Mouse (Mus musculus): ENCODE measurements around the gene B4galt2. TPM values are rescaled to one million over a fixed set of nuclear protein-coding genes. Genes with fewer than 3 reads are reported as not detected.
A peak's percentile ranks its signal among the peaks of the same experiment; 100 is the strongest.

Gene B4galt2
- total and polyA plus RNA-seq, 2 experiments from 2014 or later: 90.6 to 192 TPM

DNA sequence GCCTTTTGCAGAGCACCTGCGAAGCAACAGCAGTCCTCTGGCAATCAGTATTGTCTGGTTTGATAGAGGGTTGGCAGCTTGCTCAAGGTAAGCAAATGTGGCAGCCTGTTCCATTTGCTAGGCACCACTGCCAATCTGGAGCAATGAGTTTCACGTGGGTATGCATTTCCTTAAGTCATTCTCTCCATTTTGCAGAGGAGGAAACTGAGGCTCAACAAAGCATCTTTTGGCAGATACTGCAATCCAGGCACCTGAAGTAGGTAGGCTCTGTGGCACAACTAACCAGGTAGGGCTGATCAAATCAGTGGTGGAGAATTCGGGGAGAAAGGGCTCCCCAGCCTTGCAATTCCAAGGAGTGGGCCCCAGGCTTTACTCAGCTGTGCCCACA lies 48.8 kb downstream of the B4galt2 start, which contains the start of gene Slc6a9:
Gene Slc6a9 (plus strand): TSS at position 50 of the 388 bp plus-strand sequence.
- Histone ChIP-seq H3K9ac (peak within 1 kb of the TSS; percentile 91), H3K4me2 (ENCODE audit: low read depth) (peak within 1 kb of the TSS; percentile 91), H3K4me3 (ENCODE audit: low read depth, low read length) (peak within 1 kb of the TSS; percentile 76), H3K27me3 (ENCODE audit: insufficient read depth, low read length) (no peaks in the 10 kb centered on the region), H3K4me1 (ENCODE audit: insufficient read depth) (no peaks in the 10 kb centered on the region), H3K36me3 (ENCODE audit: insufficient read depth) (no peaks in the 10 kb centered on the region), H3K9me3 (ENCODE audit: low read length) (no peaks in the 10 kb centered on the region), H3K27ac (ENCODE audit: low read depth, low read length) (peak within 1 kb of the TSS; percentile 93)
- 23% methylated on average over 3 of the region's 3 CpGs for WGBS
- no peak for DNase-seq
- ATAC-seq: no peak
- TF ChIP-seq CTCF (IDR thresholded peaks at IDR 0.05; ENCODE audit: low read depth): no peak

DNA sequence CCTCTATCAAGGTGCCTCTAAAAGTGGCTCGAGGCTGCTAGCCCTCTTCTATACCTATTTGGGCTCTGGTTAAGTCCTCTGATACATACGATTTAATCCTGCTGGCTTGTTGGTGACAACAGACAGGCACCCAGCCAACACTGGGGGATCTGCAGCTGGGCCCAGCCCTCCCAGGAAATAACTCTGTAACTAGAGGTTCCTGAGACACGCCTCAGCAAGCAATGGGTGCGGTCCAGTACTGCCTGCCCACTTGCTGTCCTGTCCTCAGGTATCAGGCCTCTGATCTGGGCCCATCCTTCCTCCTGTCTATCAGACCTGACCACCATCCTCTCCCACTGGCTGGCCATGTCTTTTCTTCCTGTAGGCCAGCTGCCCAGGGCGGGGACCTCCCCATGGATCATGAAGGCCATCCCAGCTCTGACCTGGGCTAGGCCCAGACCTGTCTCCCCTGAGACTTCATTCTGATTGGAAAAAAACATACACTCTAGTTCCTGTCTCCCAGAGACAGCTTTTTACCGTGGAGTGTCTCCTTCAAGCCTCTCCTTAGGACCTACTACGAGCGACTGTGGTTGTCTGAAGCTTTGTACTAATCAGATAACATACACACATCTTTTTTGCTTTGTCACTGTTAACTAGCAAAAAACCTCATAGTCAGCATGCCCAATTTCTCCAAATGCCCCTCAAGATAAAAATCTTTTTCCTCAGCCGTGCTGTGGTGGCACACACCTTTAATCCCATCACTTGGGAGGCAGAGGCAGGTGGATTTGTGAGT lies 51.2 kb downstream of the B4galt2 start:
- no peak for ATAC-seq
- H3K36me3 ChIP-seq (ENCODE audit: insufficient read depth): no peaks in the 10 kb centered on the region
- WGBS: 81% methylated on average over 9 of the region's 9 CpGs

DNA sequence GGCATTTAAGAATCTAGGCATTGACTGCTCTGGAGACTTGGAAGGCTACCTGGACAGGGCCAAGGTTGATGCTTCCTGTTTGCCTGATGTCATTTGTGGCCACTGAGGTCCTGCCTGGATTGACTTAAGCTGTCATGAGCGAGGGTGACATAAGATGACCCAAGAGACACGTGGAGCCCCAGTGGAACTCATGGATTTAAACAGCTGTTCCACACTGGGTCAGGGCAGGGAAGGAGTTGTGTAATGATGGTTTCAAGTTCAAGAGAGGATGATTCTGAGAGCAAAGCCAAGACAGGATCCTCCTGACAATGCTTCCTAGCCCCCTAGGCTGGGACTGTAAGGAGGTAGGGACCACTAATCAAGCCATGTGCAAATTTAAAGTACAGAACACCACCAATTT lies 51.8 kb downstream of the B4galt2 start:
- Histone ChIP-seq H3K4me2 (ENCODE audit: low read depth) (no peak overlapping the region), H3K9ac (no peak overlapping the region), H3K27me3 (ENCODE audit: insufficient read depth, low read length) (no peaks in the 10 kb centered on the region), H3K9me3 (ENCODE audit: low read length) (no peaks in the 10 kb centered on the region), H3K27ac (ENCODE audit: low read depth, low read length) (no peak overlapping the region), H3K4me3 (ENCODE audit: low read depth, low read length) (no peak overlapping the region), H3K36me3 (ENCODE audit: insufficient read depth) (no peaks in the 10 kb centered on the region), H3K4me1 (ENCODE audit: insufficient read depth) (no peaks in the 10 kb centered on the region)
- no peak for TF ChIP-seq CTCF (IDR thresholded peaks at IDR 0.05; ENCODE audit: low read depth)
- 74% methylated on average over 2 of the region's 2 CpGs for whole genome bisulfite sequencing
- ATAC-seq (no peak), DNase-seq (no peak)

More for the DNA sequence above, 51.2 kb downstream of the B4galt2 start:
- no peaks in the 10 kb centered on the region for H3K27me3 ChIP-seq (ENCODE audit: insufficient read depth, low read length)
- no peaks in the 10 kb centered on the region for H3K4me1 ChIP-seq (ENCODE audit: insufficient read depth)
- no peak for DNase-seq
- H3K4me2 ChIP-seq (ENCODE audit: low read depth): no peak overlapping the region
- no peak overlapping the region for H3K4me3 ChIP-seq (ENCODE audit: low read depth, low read length)
- no peak for TF ChIP-seq CTCF (IDR thresholded peaks at IDR 0.05; ENCODE audit: low read depth)
- H3K9me3 ChIP-seq (ENCODE audit: low read length): no peaks in the 10 kb centered on the region
- H3K27ac ChIP-seq (ENCODE audit: low read depth, low read length): no peak overlapping the region
- no peak overlapping the region for H3K9ac ChIP-seq

DNA sequence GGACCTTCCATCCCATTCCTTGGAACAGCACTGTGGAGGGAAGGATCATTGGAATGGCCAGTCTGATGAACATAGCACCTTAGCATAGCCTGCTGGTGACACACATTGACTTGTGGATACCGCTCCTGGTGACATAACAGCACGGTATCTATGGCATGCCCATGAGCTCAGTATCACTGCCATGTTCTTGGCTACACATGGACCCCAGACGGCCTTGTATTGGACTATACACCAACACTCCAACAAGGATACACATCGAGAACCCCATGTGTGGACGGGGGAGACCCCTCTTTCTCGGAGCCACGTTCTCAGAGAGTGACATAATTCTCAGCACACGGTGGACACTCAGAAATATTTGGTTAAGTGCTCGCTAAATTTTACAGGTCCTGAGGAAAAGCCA lies 52.5 kb downstream of the B4galt2 start:
- no peak for ATAC-seq
- WGBS: 94% methylated on average over 9 of the region's 9 CpGs
- no peak for TF ChIP-seq CTCF (IDR thresholded peaks at IDR 0.05; ENCODE audit: low read depth)

DNA sequence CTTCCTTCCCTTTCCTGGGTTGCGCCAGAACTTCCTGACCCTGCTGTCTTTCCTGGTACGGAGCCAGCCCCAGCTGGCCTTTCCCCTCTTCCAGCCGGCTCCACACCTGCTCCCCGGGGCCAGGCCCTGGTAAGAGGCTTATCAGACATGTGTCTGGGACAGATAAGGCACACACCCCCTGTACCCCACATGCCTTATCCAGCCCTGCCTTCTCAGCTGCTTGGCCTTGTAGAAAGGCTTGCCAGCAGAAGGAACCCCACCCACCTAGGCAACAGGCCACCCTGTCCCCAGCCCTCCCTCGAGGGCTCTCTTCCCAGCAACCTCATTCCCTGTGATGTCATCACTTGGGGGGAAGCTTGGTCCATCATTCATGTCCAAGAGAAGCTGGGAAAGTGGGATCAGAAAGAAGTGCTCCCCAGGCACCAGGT lies 53.1 kb downstream of the B4galt2 start:
- WGBS: 8% methylated on average over 5 of the region's 5 CpGs
- Histone ChIP-seq H3K9ac (no peak overlapping the region), H3K9me3 (ENCODE audit: low read length) (no peaks in the 10 kb centered on the region), H3K27ac (ENCODE audit: low read depth, low read length) (no peak overlapping the region), H3K4me3 (ENCODE audit: low read depth, low read length) (no peak overlapping the region), H3K4me2 (ENCODE audit: low read depth) (no peak overlapping the region), H3K36me3 (ENCODE audit: insufficient read depth) (no peaks in the 10 kb centered on the region), H3K4me1 (ENCODE audit: insufficient read depth) (no peaks in the 10 kb centered on the region), H3K27me3 (ENCODE audit: insufficient read depth, low read length) (no peaks in the 10 kb centered on the region)
- ATAC-seq (no peak), DNase-seq (no peak)
- no peak for TF ChIP-seq CTCF (IDR thresholded peaks at IDR 0.05; ENCODE audit: low read depth)

More for the DNA sequence above, 52.5 kb downstream of the B4galt2 start:
- no peak overlapping the region for H3K27ac ChIP-seq (ENCODE audit: low read depth, low read length)
- DNase-seq: no peak
- no peaks in the 10 kb centered on the region for H3K9me3 ChIP-seq (ENCODE audit: low read length)
- H3K4me3 ChIP-seq (ENCODE audit: low read depth, low read length): no peak overlapping the region
- no peak overlapping the region for H3K9ac ChIP-seq
- no peak overlapping the region for H3K4me2 ChIP-seq (ENCODE audit: low read depth)
- no peaks in the 10 kb centered on the region for H3K4me1 ChIP-seq (ENCODE audit: insufficient read depth)
- no peaks in the 10 kb centered on the region for H3K27me3 ChIP-seq (ENCODE audit: insufficient read depth, low read length)
- no peaks in the 10 kb centered on the region for H3K36me3 ChIP-seq (ENCODE audit: insufficient read depth)

DNA sequence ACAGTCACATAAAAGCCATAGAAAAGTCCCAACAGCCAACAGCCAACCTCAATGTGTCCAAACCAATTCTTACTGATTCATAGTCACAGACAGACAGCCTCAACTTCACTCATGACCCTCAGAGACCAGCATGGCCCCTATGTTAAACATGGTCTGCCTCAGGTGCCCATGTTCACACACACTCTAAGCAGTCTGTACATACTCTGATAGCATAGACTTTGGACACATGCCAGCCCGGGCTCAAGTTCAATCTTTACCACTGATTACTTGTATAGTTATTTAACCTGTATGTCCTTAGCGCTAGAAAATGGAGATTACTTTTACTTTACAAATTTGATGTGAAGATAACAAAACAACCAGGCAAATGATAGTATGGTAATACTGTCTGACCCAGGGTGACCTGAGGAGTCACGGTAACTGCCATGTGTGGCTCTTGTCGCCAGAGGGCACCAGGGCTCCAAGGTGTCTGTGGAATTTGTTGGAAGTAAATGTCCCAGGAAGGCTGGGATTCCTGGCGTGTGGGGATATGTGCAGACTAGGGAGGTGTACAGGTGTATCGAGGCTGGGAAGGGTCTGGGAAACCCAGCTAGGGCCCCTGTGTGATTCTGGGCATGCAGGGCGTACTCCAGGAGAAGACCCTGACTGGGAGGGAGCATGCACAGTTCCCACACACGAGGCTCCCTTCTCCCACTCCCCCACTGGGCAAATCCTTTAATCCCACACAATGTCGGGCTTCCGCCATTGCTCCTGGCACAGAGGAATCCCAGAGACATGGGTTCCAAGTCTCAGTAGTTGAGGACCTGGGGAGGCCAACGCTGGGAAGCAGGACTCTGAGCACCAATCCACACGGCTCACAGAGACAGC lies 53.8 kb downstream of the B4galt2 start:
- Histone ChIP-seq H3K9ac (no peak overlapping the region), H3K27me3 (ENCODE audit: insufficient read depth, low read length) (no peaks in the 10 kb centered on the region), H3K4me1 (ENCODE audit: insufficient read depth) (no peaks in the 10 kb centered on the region), H3K27ac (ENCODE audit: low read depth, low read length) (no peak overlapping the region), H3K36me3 (ENCODE audit: insufficient read depth) (no peaks in the 10 kb centered on the region), H3K4me3 (ENCODE audit: low read depth, low read length) (no peak overlapping the region), H3K9me3 (ENCODE audit: low read length) (no peaks in the 10 kb centered on the region), H3K4me2 (ENCODE audit: low read depth) (no peak overlapping the region)
- 7% methylated on average over 12 of the region's 12 CpGs for WGBS
- peak; percentile 85 for TF ChIP-seq CTCF (IDR thresholded peaks at IDR 0.05; ENCODE audit: low read depth)
- ATAC-seq: peak; percentile 65
- DNase-seq: peak; percentile 73

Data from forebrain, postnatal 0 days (tissue).